Mouse (Mus musculus) lung, embryonic 15.5 days (tissue): ENCODE measurements around the gene Lmbrd2. TPM values are rescaled to one million over a fixed set of nuclear protein-coding genes. Genes with fewer than 3 reads are reported as not detected.

Experiments
- ATAC-seq: fragments of 200-750 bp; cut with Nextera tagmentation; 2 replicates; pipeline ENCODE4 v1.8.0; 2017; ENCODE audit warnings: moderate number of reproducible peaks, borderline replicate concordance; ENCODE audit not compliant: low FRiP score, low TSS enrichment; ENCODE audit errors: extremely low read depth
- H3K27ac ChIP-seq: fragments of 300-500 bp; sonication (generic); 2 replicates; pipeline ENCODE4 v1.5.1; 2015; ENCODE audit warnings: moderate library complexity, mild to moderate bottlenecking, inconsistent platforms
- H3K27me3 ChIP-seq: fragments of 300-500 bp; sonication (generic); 2 replicates; pipeline ENCODE4 v1.6.1; 2015; ENCODE audit warnings: inconsistent platforms
- H3K36me3 ChIP-seq: fragments of 300-500 bp; sonication (generic); 2 replicates; pipeline ENCODE4 v1.6.1; 2015; ENCODE audit warnings: inconsistent platforms
- H3K4me1 ChIP-seq: fragments of 300-500 bp; sonication (generic); 2 replicates; pipeline ENCODE4 v1.6.1; 2015; ENCODE audit warnings: inconsistent platforms
- H3K4me2 ChIP-seq: fragments of 300-500 bp; sonication (generic); 2 replicates; pipeline ENCODE4 v1.6.1; 2015; ENCODE audit warnings: inconsistent platforms, mild to moderate bottlenecking, moderate library complexity
- H3K4me3 ChIP-seq: fragments of 300-500 bp; sonication (generic); 2 replicates; pipeline ENCODE4 v1.5.1; 2015; ENCODE audit warnings: mild to moderate bottlenecking, inconsistent platforms
- H3K9ac ChIP-seq: fragments of 300-500 bp; sonication (generic); 2 replicates; pipeline ENCODE4 v1.6.1; 2015; ENCODE audit warnings: inconsistent platforms
- H3K9me3 ChIP-seq: fragments of 300-500 bp; sonication (generic); 2 replicates; pipeline ENCODE4 v1.6.1; 2016; ENCODE audit warnings: inconsistent platforms
- WGBS: fragments of 180-500 bp; shearing (Covaris S2); methylation state at CpG from one replicate; pipeline ENCODE4 v1.1.7; 2015; 5-methylcytosine and 5-hydroxymethylcytosine counted together
- polyA plus RNA-seq: library from polyadenylated mRNA; unstranded; fragments of >200 nt; fragmentation: Nextera tagmentation; extraction: Ambion mirVana; gene quantifications from 2 replicates; pipeline ENCODE4 v1.2.1, GENCODE M21; 2015

Lmbrd2 gene
- polyA plus RNA-seq, 1 experiment from 2014 or later: 2.3 TPM

DNA sequence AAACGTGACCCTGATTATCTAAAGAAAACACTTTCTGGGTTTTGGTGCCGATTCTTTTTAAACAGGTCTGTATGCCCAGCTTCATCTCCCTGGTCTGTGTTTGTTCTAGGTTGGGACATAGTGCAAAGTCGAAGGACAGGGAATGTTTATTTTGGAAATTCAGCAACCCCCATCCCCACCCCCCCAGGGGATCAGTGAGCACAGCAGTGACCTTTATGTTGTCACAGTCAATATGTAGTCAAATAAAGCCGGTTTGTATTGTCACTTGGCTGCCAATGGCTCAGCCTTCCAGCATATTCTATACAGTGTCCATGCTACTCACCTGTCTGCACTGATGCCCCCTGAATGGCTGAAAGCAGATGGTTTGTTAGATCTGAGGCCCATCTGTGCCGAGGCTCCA, 25.8 kb upstream of the Lmbrd2 start:
- H3K4me2 ChIP-seq: no peak overlapping the region
- no peaks in the 10 kb centered on the region for H3K9me3 ChIP-seq
- peaks cover 56% of the 10 kb centered on the region for H3K36me3 ChIP-seq
- H3K27ac ChIP-seq: no peak overlapping the region
- no peak overlapping the region for H3K9ac ChIP-seq
- no peak overlapping the region for H3K4me3 ChIP-seq
- no peaks in the 10 kb centered on the region for H3K27me3 ChIP-seq
- WGBS: 26% methylated on average over 5 of the region's 5 CpGs
- ATAC-seq: no peak
- H3K4me1 ChIP-seq: no peaks in the 10 kb centered on the region

DNA sequence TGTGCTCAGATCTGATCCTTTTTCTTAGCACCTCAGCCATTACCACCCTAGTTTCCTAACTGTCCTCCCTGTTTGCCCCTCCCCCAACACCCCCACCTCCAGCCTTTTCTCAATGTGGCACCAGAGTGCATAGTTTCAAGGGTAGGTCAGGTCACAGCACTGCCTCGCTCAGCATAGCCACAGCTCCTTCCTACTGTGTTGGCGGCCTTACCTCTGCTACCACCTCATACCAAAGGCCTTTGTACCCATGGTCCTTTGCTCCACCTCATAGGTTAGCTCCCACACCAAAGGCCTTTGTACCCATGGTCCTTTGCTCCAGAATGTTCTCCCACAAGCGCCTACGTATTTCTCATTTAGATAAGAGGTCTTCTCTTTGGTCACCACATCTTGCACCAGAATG, 21.5 kb upstream of the Lmbrd2 start:
- Histone ChIP-seq H3K9ac (no peak overlapping the region), H3K4me2 (no peak overlapping the region), H3K36me3 (peaks cover 80% of the 10 kb centered on the region), H3K27ac (no peak overlapping the region), H3K4me3 (no peak overlapping the region), H3K9me3 (no peaks in the 10 kb centered on the region), H3K4me1 (no peaks in the 10 kb centered on the region), H3K27me3 (no peaks in the 10 kb centered on the region)
- WGBS: 91% methylated on average over 4 of the region's 4 CpGs
- no peak for ATAC-seq

DNA sequence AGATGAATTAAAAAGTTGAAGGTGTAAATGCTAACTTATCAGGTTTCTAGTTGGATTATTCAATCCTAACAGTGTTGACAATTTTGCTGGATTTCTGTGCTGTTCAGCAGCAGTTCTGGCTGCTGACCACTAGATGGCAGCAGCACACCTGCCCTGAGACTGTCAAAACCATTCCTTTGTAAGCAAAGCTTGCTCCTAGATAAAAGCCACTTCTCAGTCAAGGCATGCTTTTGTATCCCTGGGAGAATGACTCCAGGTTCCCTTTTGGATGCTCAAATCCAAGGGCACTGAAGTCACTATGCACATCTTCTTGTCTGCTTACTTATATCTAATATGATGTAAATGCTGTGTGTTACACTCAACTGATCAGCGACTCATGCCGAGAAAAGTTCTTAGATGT, 20.3 kb upstream of the Lmbrd2 start:
- no peak overlapping the region for H3K27ac ChIP-seq
- no peak overlapping the region for H3K4me2 ChIP-seq
- H3K36me3 ChIP-seq: peaks cover 81% of the 10 kb centered on the region
- 94% methylated on average over 2 of the region's 2 CpGs for WGBS
- H3K27me3 ChIP-seq: no peaks in the 10 kb centered on the region
- no peak; the same call in 1 of the 2 replicates for ATAC-seq
- no peak overlapping the region for H3K9ac ChIP-seq
- H3K9me3 ChIP-seq: no peaks in the 10 kb centered on the region
- no peaks in the 10 kb centered on the region for H3K4me1 ChIP-seq
- no peak overlapping the region for H3K4me3 ChIP-seq

DNA sequence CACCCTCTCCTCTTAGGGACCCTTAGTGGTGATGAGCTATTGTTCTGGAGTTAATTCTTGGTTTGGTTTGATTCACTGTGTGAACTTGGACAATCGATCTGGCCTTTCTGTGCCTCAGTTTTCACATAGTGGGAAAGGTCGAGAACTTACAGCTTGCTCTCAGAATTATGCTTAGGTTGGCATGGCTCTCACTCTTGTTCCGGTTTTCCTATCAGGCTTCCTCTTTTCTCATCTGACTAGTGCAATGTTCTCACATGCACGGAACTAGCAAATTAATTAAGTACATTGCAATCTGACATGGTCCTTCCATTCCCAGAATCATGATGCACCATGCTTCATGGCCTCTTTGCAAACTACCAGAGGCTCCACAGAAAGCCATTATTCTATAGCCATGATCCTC, 17.4 kb upstream of the Lmbrd2 start:
- Histone ChIP-seq H3K4me2 (no peak overlapping the region), H3K36me3 (peaks cover 71% of the 10 kb centered on the region), H3K27me3 (no peaks in the 10 kb centered on the region), H3K9me3 (no peaks in the 10 kb centered on the region), H3K9ac (no peak overlapping the region), H3K4me1 (no peaks in the 10 kb centered on the region), H3K4me3 (no peak overlapping the region), H3K27ac (no peak overlapping the region)
- WGBS: 86% methylated on average over 4 of the region's 4 CpGs
- ATAC-seq: no peak

GRCm38 (mm10) chr15:9124856-9125255, 15.5 kb upstream of the Lmbrd2 start:
- no peak overlapping the region for H3K9ac ChIP-seq

DNA sequence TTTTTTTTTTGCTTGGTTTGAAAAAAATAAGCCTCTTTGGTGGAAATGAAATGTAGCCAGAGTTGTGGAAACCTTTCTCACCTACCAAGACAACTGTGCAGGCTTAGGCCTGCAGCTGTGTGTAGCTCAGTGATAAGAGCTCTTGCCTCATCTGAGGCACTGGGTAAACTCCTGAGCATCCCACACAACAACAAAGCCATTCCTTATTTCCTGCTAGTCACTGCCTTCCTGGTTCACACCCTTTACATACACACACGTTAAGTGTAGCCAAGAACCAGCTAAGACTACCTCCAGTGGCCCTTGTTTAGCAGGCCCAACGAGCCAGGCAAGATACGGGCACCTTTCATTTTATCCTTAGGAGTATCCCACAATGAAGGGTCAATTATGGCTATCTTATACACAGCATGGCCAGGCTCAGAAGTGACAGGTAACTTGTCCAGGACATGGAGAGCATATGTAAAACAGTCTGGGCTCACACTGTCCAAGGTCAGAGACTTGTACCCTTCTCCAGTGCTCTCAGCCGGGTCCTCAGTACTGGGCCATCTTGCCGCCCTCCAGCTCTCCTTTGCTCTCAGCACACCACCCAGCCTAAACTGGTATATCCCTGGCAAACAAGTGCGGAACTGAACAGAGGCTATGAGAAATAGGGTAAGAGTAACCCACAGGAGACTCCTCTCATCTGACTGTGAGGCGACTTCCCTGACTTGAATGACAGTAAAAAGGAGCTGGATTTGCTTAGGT, 13.1 kb upstream of the Lmbrd2 start:
- H3K9ac ChIP-seq: no peak overlapping the region
- H3K4me2 ChIP-seq: no peak overlapping the region
- H3K27me3 ChIP-seq: no peaks in the 10 kb centered on the region
- H3K9me3 ChIP-seq: no peaks in the 10 kb centered on the region
- H3K4me3 ChIP-seq: no peak overlapping the region
- no peak for ATAC-seq
- H3K27ac ChIP-seq: no peak overlapping the region
- peaks cover 60% of the 10 kb centered on the region for H3K36me3 ChIP-seq
- H3K4me1 ChIP-seq: no peaks in the 10 kb centered on the region
- WGBS: 84% methylated on average over 7 of the region's 7 CpGs

More at GRCm38 (mm10) chr15:9124856-9125255, 15.5 kb upstream of the Lmbrd2 start:
- no peaks in the 10 kb centered on the region for H3K27me3 ChIP-seq
- H3K9me3 ChIP-seq: no peaks in the 10 kb centered on the region
- no peaks in the 10 kb centered on the region for H3K4me1 ChIP-seq
- ATAC-seq: no peak
- no peak overlapping the region for H3K4me3 ChIP-seq
- no peak overlapping the region for H3K27ac ChIP-seq
- H3K4me2 ChIP-seq: no peak overlapping the region
- peaks cover 63% of the 10 kb centered on the region for H3K36me3 ChIP-seq
- WGBS: 89% methylated on average over 21 of the region's 21 CpGs

- H3K4me1 ChIP-seq: peaks cover 29% of the 10 kb centered on the region
- 78% methylated on average over 9 of the region's 9 CpGs for WGBS
- H3K9ac ChIP-seq: no peak overlapping the region
- H3K4me3 ChIP-seq: no peak overlapping the region
- peaks cover 41% of the 10 kb centered on the region for H3K36me3 ChIP-seq
- H3K4me2 ChIP-seq: no peak overlapping the region
- ATAC-seq: no peak
- H3K9me3 ChIP-seq: no peaks in the 10 kb centered on the region
- H3K27me3 ChIP-seq: no peaks in the 10 kb centered on the region
- H3K27ac ChIP-seq: no peak overlapping the region
These were observed 9.4 kb upstream of the Lmbrd2 start for GRCm38 (mm10) chr15:9130772-9131498.

DNA sequence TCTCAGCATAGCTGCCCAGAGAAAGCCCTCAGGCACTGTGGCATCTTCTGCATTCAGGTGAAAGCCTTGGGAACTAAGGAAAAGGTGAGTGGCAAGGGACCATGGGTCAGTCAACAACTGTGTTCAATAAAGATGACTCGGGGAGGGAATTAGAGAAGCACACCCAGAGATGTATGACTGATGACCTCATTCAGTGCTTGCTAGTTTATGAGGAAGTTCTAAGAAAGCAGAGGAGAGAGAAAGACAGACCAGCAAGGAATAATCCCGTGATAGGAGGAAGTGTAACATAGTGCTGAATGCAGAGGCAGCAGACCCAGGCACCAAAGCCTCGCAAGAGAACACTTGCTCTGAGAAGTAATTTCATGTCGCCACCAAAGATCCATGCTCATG, 8.9 kb upstream of the Lmbrd2 start:
- no peak overlapping the region for H3K4me3 ChIP-seq
- H3K9ac ChIP-seq: no peak overlapping the region
- no peaks in the 10 kb centered on the region for H3K27me3 ChIP-seq
- H3K4me2 ChIP-seq: no peak overlapping the region
- peaks cover 29% of the 10 kb centered on the region for H3K4me1 ChIP-seq
- no peak for ATAC-seq
- no peak overlapping the region for H3K27ac ChIP-seq
- no peaks in the 10 kb centered on the region for H3K9me3 ChIP-seq
- peaks cover 46% of the 10 kb centered on the region for H3K36me3 ChIP-seq
- 76% methylated on average over 4 of the region's 4 CpGs for WGBS

DNA sequence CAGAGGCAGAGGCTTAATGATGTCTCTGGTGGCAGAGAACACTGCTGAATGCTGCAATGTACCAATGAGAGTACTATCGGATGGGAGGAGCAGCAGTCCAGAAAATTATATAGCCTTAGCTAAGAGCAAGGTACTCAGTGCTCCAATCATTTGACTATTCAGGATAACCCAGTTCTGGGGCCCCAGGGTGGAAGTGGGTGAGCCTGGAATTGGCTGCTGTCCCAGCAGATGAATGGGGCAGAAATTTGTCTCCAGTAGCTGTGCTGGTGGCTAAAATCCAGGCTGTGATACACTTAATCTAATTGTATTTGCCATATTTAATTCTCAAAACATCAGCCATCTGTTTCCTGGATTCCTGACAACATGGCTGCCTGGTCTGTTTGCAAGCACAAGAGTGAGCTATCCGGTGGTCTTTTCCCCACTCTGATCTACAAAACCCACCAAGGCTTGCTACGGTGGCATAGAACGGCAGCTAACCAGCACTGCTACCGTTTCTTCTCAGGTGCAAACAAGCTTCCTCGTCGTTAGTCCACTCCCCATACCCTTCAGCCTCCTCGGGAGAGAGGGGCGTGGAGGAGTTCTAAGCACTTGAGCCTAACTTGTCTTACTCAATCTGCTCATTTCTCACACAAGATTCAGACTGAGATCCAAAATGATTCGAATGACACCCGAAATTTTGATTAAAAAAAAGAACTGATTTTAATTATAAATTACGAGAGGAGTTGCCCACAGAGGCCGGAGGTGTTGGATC, 7.5 kb upstream of the Lmbrd2 start:
- Histone ChIP-seq H3K27ac (no peak overlapping the region), H3K4me3 (no peak overlapping the region), H3K4me1 (peaks cover 29% of the 10 kb centered on the region), H3K4me2 (no peak overlapping the region), H3K27me3 (no peaks in the 10 kb centered on the region), H3K9ac (no peak overlapping the region), H3K36me3 (peaks cover 48% of the 10 kb centered on the region), H3K9me3 (no peaks in the 10 kb centered on the region)
- ATAC-seq: no peak; the same call in 1 of the 2 replicates
- WGBS: 69% methylated on average over 13 of the region's 13 CpGs

GRCm38 (mm10) chr15:9134891-9135507, 5.4 kb upstream of the Lmbrd2 start:
- no peak overlapping the region for H3K9ac ChIP-seq
- peaks cover 42% of the 10 kb centered on the region for H3K36me3 ChIP-seq
- H3K27ac ChIP-seq: peak overlapping the region; percentile 83
- no peaks in the 10 kb centered on the region for H3K9me3 ChIP-seq
- H3K4me2 ChIP-seq: peak overlapping the region; percentile 25; the same call in 1 of the 2 replicates
- no peak overlapping the region for H3K4me3 ChIP-seq
- 28% methylated on average over 6 of the region's 6 CpGs for WGBS
- peaks cover 44% of the 10 kb centered on the region for H3K4me1 ChIP-seq
- H3K27me3 ChIP-seq: no peaks in the 10 kb centered on the region
- ATAC-seq: peak; percentile 73

DNA sequence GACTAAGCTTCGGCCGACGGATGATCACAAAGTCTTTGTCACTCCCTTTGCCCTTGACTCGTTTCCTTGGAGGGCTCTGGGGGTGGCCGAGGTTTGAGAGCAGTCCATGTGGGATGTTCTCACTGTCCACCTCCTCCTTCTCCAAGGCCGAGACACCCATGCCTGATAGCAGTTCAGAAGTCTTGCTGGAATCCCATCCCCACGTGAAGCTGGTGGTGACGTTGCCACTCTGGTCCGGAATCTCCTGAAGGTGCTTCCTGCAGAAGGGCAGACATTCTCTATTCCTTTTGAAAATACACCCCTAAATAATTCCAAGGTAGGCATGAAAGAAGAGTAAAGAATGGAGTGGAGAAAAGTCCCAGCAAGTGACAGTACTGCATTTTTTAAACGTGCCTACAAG, 903 bp upstream of the Lmbrd2 start:
- Histone ChIP-seq H3K4me1 (peaks cover 31% of the 10 kb centered on the region), H3K27ac (no peak overlapping the region), H3K4me2 (peak overlapping the region; percentile 82), H3K4me3 (peak overlapping the region; percentile 98), H3K36me3 (peaks cover 21% of the 10 kb centered on the region; the same call in 1 of the 2 replicates), H3K27me3 (no peaks in the 10 kb centered on the region), H3K9me3 (no peaks in the 10 kb centered on the region), H3K9ac (peak overlapping the region; percentile 90)
- ATAC-seq: no peak
- 18% methylated on average over 10 of the region's 10 CpGs for WGBS
